Mouse (Mus musculus): ENCODE data around the gene H2-Q2.
"Not testable (repeated sequence)": the region's sequence is repeated elsewhere in the genome, so short reads cannot be mapped to it uniquely, and the experiment has no call there.

The H2-Q2 gene

GRCm38 (mm10) chr17:35379369-35379728 is 37.3 kb downstream of the H2-Q2 start, which contains the start of gene H2-Q4:
TSS of gene H2-Q4 (plus strand) at chr17:35379617.
- peak; percentile 99 for DNase-seq

- DNase-seq, result peak; percentile 52
These were observed 37.8 kb downstream of the H2-Q2 start for GRCm38 (mm10) chr17:35379729-35380451.

GRCm38 (mm10) chr17:35389796-35390195 is 47.8 kb downstream of the H2-Q2 start:
- DNase-seq, result peak; percentile 51

- DNase-seq, result not testable (repeated sequence)
These were observed 50.6 kb downstream of the H2-Q2 start for GRCm38 (mm10) chr17:35392671-35393070.

- peak; percentile 34 for DNase-seq
These were observed 52.1 kb downstream of the H2-Q2 start for GRCm38 (mm10) chr17:35393864-35394800.
